Comparison of ENCODE assay signal across 8 mouse cellular contexts in genomic region chr2:125858521-125859280, GRCm38 (mm10). TPM values are rescaled to one million over a fixed set of nuclear protein-coding genes. Genes with fewer than 3 reads are reported as not detected.
A peak's percentile ranks its signal among the peaks of the same experiment; 100 is the strongest.
DNase-seq lines count a peak whose midpoint lies in the region; ATAC-seq lines count a peak whose summit lies in the region.

Gene Galk2 (plus strand): TSS chr2:125859109.
Gene Cops2 (minus strand): TSS chr2:125859139.

- H3K4me3 ChIP-seq in hindbrain, embryonic 16.5 days (ENCODE audit: low read length): peak within 1 kb of the TSS; percentile 98
- H3K4me3 ChIP-seq in macrophage (ENCODE audit: inconsistent target): peak within 1 kb of the TSS; percentile 85

- ATAC-seq in hindbrain, embryonic 16.5 days: peak; percentile 99

- no peaks in the 10 kb centered on the region for H3K27me3 ChIP-seq in hindbrain, embryonic 16.5 days (replicated peaks; ENCODE audit: control insufficient read depth, insufficient read depth, low read length)

- 1% methylated on average over 53 of the region's 54 CpGs for WGBS in hindbrain, embryonic 16.5 days
- under 1% methylated on average over 52 of the region's 54 CpGs for WGBS in macrophage (ENCODE audit: missing documents)

- H3K4me2 ChIP-seq in hindbrain, embryonic 16.5 days (ENCODE audit: low read length): peak within 1 kb of the TSS; percentile 78

- peaks cover 5% of the 10 kb centered on the region for H3K4me1 ChIP-seq in hindbrain, embryonic 16.5 days (ENCODE audit: control insufficient read depth, insufficient read depth, low read depth, low read length)

- peak; percentile 82 for DNase-seq in WW6 (ENCODE audit: low read depth, low spot score)
- DNase-seq in cerebellum, postnatal 4 days (ENCODE audit: low spot score in 2 of 2): peak; percentile 76 to 90
- DNase-seq in gastrocnemius, adult 18-20 months (ENCODE audit: low spot score): peak; percentile 95
- DNase-seq in left cerebral cortex, adult 18-20 months (ENCODE audit: low spot score in 2 of 2): peak; percentile 93 to 96
- peak; percentile 97 for DNase-seq in right cerebral cortex, adult 18-20 months
- peak; percentile 68 for DNase-seq in urinary bladder, postnatal 10 days (ENCODE audit: low spot score)

- H3K9ac ChIP-seq in hindbrain, embryonic 16.5 days (ENCODE audit: low read depth, low read length): peak within 1 kb of the TSS; percentile 99

- no peaks in the 10 kb centered on the region for H3K36me3 ChIP-seq in hindbrain, embryonic 16.5 days (ENCODE audit: control insufficient read depth, insufficient read depth, low read length)
- H3K36me3 ChIP-seq in macrophage (ENCODE audit: inconsistent target): no peaks in the 10 kb centered on the region

- peaks cover 51% of the 10 kb centered on the region for H3K79me2 ChIP-seq in macrophage (ENCODE audit: inconsistent target)

- H3K27ac ChIP-seq in hindbrain, embryonic 16.5 days (ENCODE audit: low read depth, low read length): peak within 1 kb of the TSS; percentile 82
- H3K27ac ChIP-seq in macrophage: peak within 1 kb of the TSS; percentile 31; the same call in 1 of the 2 replicates

- no peaks in the 10 kb centered on the region for H3K9me3 ChIP-seq in hindbrain, embryonic 16.5 days (ENCODE audit: control insufficient read depth, low read length)

RNA-seq across cellular contexts. Expression of gene Galk2, which starts in this region (rescaled TPM):
- total RNA-seq in gastrocnemius, adult 18-20 months (2021): 1 to 10 TPM; 3.1 to 3.2 TPM
- polyA plus RNA-seq in hindbrain, embryonic 16.5 days (2015; fragmentation: Nextera tagmentation; extraction: Ambion mirVana): 32.3 and 35.1 TPM in 2 replicates
- total RNA-seq in left cerebral cortex, adult 18-20 months (2021): 10 to 100 TPM; 28.4 to 29.0 TPM
- total RNA-seq in macrophage (2018; cell fraction: chromatin; rRNA removed): 100 to 1,000 TPM in 15 of 26 experiments, 10 to 100 TPM in 11; 36.9 to 195 (median 121) TPM
- 10 to 100 TPM; 55.7 to 91.2 (median 72.4) TPM for total RNA-seq in macrophage (2018; cell fraction: cytosol; rRNA removed)
- total RNA-seq in macrophage (2018; cell fraction: nucleus; rRNA removed): 100 to 1,000 TPM in 8 of 26 experiments, 10 to 100 TPM in 18; 36.7 to 148 (median 72.2) TPM
- 64.7 to 79.9 TPM (median 70.6 TPM) in 3 replicates for polyA plus RNA-seq in macrophage (2018)

RNA-seq across cellular contexts. Expression of gene Cops2, which starts in this region (rescaled TPM):
- 100 to 1,000 TPM; 104 to 105 TPM for total RNA-seq in gastrocnemius, adult 18-20 months (2021)
- polyA plus RNA-seq in hindbrain, embryonic 16.5 days (2015; fragmentation: Nextera tagmentation; extraction: Ambion mirVana): 57.7 and 58.3 TPM in 2 replicates
- total RNA-seq in left cerebral cortex, adult 18-20 months (2021): 100 to 1,000 TPM; 102 TPM
- total RNA-seq in macrophage (2018; cell fraction: chromatin; rRNA removed): 10 to 100 TPM; 19.3 to 62.0 (median 42.0) TPM
- 100 to 1,000 TPM in 1 of 26 experiments, 10 to 100 TPM in 25; 55.2 to 129 (median 67.0) TPM for total RNA-seq in macrophage (2018; cell fraction: cytosol; rRNA removed)
- total RNA-seq in macrophage (2018; cell fraction: nucleus; rRNA removed): 10 to 100 TPM; 18.8 to 64.2 (median 38.8) TPM
- polyA plus RNA-seq in macrophage (2018): 77.0 to 107 TPM (median 88.1 TPM) in 3 replicates

Comparison
In these comparisons a context has a peak if more than half of its experiments do, and no peak if none do; other contexts are left out.
1. Peak in every context shown above with its lines: DNase-seq, ATAC-seq, H3K4me3 ChIP-seq and H3K27ac ChIP-seq.
2. RNA of gene Galk2 (total RNA-seq): 28.4 to 29.0 TPM in left cerebral cortex, adult 18-20 months; 3.1 to 3.2 TPM in gastrocnemius, adult 18-20 months; every median in the first group is over 4 times any median in the second.